Mouse (Mus musculus) right cerebral cortex, postnatal 4 days (tissue): ENCODE measurements around the gene Mrpl57.

ENCODE experiments used
- DNase-seq: peaks from one replicate; pipeline ENCODE4 v3.0.0-alpha.2; 2022

The Mrpl57 gene

DNA sequence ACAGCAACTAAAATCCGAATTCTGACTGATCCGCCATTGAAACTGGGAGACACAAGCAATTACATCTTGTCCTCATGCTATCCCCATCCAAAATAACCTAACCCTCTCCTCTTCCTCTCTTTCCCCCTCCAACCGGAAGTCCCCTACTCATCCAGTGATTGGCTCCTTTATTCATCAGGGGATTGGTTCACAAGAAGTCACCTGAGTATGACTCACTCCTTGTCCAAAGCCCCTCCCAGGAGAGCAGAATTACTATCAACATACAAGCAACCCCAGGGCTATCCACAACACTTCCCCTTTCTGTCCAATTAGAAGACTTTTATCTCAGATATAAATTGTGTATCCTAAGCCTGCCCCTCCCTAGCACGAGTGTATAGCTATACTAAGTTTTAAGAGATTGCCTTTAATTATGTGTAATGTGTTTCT is 36.0 kb downstream of the Mrpl57 start:
- no peak for DNase-seq

DNA sequence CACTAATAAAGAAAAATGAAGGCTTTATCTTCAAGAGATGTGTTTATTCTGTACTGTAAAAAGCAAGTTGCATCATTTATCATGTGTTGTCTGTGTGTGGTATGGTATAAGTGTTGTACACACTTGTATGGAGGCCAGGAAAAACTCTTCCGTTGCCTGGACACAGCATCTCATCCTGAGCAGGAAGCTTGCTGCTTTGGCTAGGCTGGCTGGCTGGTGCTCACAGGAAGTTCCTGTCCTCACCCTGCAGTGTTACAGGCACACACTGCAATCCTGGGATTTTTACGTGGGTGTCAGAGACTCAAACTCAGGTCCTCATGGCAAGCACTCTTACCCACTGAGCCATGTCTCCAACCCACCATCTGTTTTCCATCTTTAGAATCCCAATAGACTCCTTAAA is 37.1 kb downstream of the Mrpl57 start:
- no peak for DNase-seq

DNA sequence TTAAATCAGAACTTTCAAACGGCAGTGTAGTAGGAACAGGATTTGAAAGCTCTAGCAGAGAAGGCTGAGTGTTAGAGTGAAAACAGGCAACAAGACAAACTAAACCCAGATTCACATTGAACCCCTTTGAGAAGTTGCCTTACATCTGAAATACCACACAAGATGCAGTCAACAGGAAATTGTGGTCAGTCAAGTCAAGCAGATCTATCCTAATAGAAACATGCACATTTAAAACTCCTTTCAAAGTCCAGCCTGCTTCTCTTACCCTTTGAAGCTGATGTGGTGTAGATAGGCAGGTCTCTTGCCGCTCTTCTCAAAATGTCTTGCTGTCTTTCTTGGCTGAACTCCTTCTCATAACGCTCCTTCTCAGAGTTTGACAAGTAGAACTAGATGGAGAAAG is 39.2 kb downstream of the Mrpl57 start:
- no peak for DNase-seq

DNA sequence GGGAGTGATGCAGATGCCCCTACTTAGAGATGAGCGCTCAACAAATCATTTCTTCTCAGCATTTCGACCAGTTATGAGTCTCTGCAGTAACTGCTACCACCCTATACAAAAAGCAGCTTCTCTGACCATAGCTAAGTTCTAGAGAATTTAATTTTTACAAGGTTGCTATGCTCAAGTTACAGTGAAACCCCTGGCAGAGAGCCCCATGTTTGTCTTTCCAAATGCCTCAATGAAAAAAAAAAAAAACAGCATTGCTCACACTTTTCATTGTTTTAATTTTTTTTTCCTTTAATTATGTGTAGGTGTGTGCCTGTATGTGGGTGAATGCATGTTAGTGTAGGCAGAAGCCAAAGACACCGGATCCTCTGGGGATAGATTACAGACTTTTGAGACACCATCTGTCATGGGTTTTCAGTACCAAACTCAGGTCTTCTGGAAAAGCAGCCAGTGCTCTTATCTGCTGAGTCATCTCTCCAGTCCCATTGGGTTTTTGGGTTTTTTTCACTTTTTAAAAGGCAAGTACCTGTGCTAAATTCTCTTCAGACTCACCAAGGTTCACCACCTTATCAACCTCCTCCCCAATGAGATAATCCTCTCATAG is 40.7 kb downstream of the Mrpl57 start:
- no peak for DNase-seq

DNA sequence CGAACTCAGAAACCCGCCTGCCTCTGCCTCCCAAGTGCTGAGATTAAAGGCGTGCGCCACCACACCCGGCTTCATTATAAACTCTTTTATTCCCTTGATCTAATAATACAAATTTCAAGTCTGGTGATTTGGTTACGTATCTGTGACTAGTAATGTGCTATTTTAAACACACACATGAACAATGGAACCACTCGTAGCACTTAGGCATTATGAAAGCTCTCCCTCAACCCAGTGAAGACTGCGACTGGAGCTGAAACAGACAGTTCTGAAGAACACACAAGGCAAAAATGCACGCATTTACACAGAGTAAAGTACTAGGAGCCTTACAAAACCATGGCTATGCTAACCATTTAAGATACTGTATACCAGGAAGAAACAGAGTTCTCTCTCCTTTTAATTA is 51.9 kb downstream of the Mrpl57 start:
- DNase-seq, result no peak
